ENCODE assay signal across 13 mouse cellular contexts in the genomic region with DNA sequence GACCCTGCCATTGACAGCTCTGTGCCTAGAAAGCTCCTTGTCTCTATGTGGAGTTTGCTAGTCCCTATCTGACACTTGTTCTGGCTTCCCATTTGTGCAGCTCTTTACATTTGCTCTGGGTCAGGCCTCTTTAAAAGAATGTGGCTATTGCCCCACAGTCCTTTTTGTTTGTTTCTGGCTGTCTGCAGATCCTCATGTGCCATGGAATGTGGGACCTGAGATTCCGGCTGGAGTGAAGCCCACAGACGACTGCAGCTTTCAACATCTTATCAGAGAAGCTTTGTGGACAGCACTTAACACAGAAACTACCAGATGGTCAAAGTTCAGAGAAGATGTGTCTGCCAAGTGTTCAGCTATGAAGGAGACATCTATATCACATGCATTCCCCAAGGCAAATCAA.
A peak's percentile ranks its signal among the peaks of the same experiment; 100 is the strongest.
DNase-seq lines count a peak whose midpoint lies in the region.
"Had no signal": no experiment of that assay in that cellular context is flagged by ENCODE, and none has a peak within 500 bp of the region (broad histone marks: within the 10 kb centered on the region; RNA-seq: fewer than 3 reads in every experiment).

No protein-coding gene starts in this region.

- DNase-seq in Muller cell, postnatal 12 days (ENCODE audit: inconsistent ontology term) = peak; percentile 46
- peak; percentile 3 for DNase-seq in fibroblast of lung, adult 2 months (ENCODE audit: low read depth)
- peak; percentile 2 to 22 for DNase-seq in heart, postnatal 14 days
- peak; percentile 7 for DNase-seq in lung, postnatal 14 days
- no peak for DNase-seq in c-Kit-positive CD71-positive TER-119-positive erythroid progenitor cells, embryonic 14.5 days (ENCODE audit: low spot score)
- no peak for DNase-seq in gastrocnemius, postnatal 25 days
- no peak for DNase-seq in kidney, adult 9 months
- DNase-seq: adrenal gland, adult 8-10 months; cerebellum, adult 18-20 months; gastrocnemius, postnatal 14 days; kidney, adult 18-20 months; kidney, postnatal 14 days; thymus, postnatal 25 days had no signal

- intact Hi-C loops in heart, postnatal 14 days (cut with DNase I) = no loop called here

Comparison
In these comparisons a context has a peak if more than half of its experiments do, and no peak if none do; other contexts are left out.
1. DNase-seq: peak in Muller cell, postnatal 12 days (single experiment), fibroblast of lung, adult 2 months (single experiment), heart, postnatal 14 days (2 of 2) and lung, postnatal 14 days (single experiment); none in c-Kit-positive CD71-positive TER-119-positive erythroid progenitor cells, embryonic 14.5 days (single experiment), gastrocnemius, postnatal 25 days (single experiment) and kidney, adult 9 months (single experiment).